Mouse (Mus musculus): ENCODE measurements at regions not wholly inside any gene's neighbourhood (a gene's known extent, or its start where the extent isn't known, plus 50 kb on each side); places are given as distances from the start of the nearest gene placed in this dataset.

DNA sequence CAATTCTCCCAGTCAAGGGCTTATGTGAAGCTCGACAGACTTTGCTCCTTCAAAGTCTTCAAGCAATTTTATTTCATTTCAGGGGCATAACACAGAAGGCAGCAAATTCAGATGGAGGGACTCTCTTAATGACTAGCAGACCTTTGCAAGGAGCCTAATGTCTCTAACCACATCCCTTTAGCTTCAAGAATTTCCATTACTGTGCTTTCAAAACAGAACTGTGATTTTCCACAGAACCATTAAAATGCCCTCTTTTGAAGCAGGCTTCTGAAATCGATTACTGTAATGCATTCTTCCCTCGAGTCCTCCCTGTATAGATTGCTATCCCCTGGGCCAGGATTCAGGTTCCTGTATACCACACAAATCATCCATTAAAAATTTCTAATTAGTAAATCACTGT, 80.9 kb upstream of the Tac1 start:
- no peak for DNase-seq (ENCODE audit: low read depth, low spot score)

DNA sequence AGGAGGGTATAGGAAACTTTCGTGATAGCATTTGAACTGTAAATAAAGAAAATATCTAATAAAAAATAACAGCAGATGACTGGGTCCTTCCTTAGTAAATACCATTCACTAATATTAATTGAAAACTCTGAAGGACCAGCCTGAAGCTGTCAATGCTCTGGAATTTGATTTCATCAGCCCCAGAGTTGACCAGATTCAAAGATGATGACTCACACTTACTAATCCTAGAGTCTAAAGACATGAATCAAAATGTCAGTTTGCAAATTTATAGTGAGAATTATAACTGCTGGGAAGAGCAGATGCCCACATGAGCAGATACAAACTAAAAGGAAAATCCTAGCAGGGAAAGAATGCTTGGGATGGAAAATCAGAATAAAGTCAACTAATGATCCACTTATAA, 77.8 kb upstream of the Tac1 start:
- DNase-seq (ENCODE audit: low read depth, low spot score), result no peak

DNA sequence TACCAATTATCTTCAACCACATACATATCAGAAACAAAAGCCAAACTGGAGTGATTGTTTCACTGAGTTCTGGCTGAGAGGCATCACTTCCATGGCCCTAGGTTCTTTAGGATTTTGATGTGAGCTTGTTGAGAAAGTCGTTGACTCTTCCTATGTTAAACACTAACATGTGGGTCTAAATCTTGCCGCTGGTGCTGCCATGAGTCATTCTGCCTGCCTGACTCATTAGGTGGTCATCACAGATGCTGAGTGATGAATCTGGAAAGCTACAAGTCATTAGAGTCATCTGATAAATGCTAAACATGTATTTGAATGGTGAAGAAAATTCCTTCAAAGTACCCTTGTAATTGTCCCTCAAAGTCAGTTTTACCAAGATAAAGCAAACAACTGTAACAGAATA, 60.4 kb upstream of the Tac1 start:
- DNase-seq (ENCODE audit: low read depth, low spot score), result no peak

DNA sequence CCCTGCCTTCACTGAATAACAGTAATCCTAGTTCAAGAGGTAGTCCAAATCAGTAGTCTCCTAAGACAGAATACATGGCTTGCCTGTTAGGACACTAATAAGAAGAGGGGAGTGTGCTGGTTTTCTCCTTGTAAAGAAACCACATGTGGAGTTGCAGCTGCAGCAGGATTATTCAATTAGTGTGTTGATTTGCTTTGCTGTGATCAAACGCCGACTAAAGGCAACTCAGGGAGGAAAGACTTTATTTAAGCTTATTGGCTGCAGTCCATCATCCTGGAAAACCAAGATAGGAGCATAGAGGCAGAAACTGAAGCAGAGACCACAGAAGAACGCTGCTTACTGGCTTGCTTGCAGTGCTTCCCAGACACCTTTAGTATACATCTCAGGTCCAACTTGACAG, 57.9 kb upstream of the Tac1 start:
- no peak for DNase-seq (ENCODE audit: low read depth, low spot score)

Measured in mesoderm, embryonic 11.5 days (tissue).